Mouse (Mus musculus) heart, postnatal 0 days (tissue): ENCODE results near the gene Map3k20. TPM values are rescaled to one million over a fixed set of nuclear protein-coding genes. Genes with fewer than 3 reads are reported as not detected.

Experiments
- ATAC-seq: fragments of 200-750 bp; cut with Nextera tagmentation; 2 replicates; pipeline ENCODE4 v1.8.0; 2017; ENCODE audit warnings: low read depth, moderate number of reproducible peaks, moderate library complexity; ENCODE audit not compliant: insufficient read depth
- DNase-seq: peaks from one replicate; pipeline ENCODE4 v3.0.0-alpha.2; 2016; ENCODE audit warnings: low spot score
- H3K27ac ChIP-seq: fragments of 300-500 bp; sonication (generic); 2 replicates; pipeline ENCODE4 v1.5.1; 2014; ENCODE audit warnings: low read depth, mild to moderate bottlenecking
- H3K27me3 ChIP-seq: fragments of 300-500 bp; sonication (generic); 2 replicates; pipeline ENCODE4 v1.6.1; 2014; ENCODE audit warnings: low read length, mixed read lengths; ENCODE audit not compliant: control insufficient read depth, insufficient read depth
- H3K36me3 ChIP-seq: fragments of 300-500 bp; sonication (generic); replicated peaks from 2 replicates; pipeline ENCODE4 v1.6.1; 2014; ENCODE audit warnings: low read length, mixed read lengths; ENCODE audit not compliant: control insufficient read depth, insufficient read depth
- H3K4me1 ChIP-seq: fragments of 300-500 bp; sonication (generic); 2 replicates; pipeline ENCODE4 v1.6.1; 2014; ENCODE audit warnings: antibody characterized with exemption; ENCODE audit not compliant: control insufficient read depth, insufficient read depth
- H3K4me2 ChIP-seq: fragments of 300-500 bp; sonication (generic); 2 replicates; pipeline ENCODE4 v1.6.1; 2014; ENCODE audit warnings: low read depth, mild to moderate bottlenecking, low read length, moderate library complexity
- H3K4me3 ChIP-seq: fragments of 300-500 bp; sonication (generic); 2 replicates; pipeline ENCODE4 v1.5.1; 2014; ENCODE audit warnings: low read depth, low read length
- H3K9ac ChIP-seq: fragments of 300-500 bp; sonication (generic); replicated peaks from 2 replicates; pipeline ENCODE4 v1.6.1; 2014; ENCODE audit warnings: low read depth, low read length, mixed read lengths
- H3K9me3 ChIP-seq: fragments of 300-500 bp; sonication (generic); replicated peaks from 2 replicates; pipeline ENCODE4 v1.6.1; 2016; ENCODE audit warnings: low read length; ENCODE audit not compliant: control insufficient read depth
- CTCF ChIP-seq: IDR thresholded peaks from 2 replicates; pipeline ENCODE4 v1.5.1; 2016; ENCODE audit warnings: antibody characterized with exemption, control low read depth, low read depth
- EP300 ChIP-seq: IDR thresholded peaks from 2 replicates; pipeline ENCODE4 v1.6.1; 2016; ENCODE audit warnings: antibody characterized with exemption, low read depth
- WGBS: fragments of 180-500 bp; shearing (Covaris S2); extraction: QIAGEN DNeasy Blood & Tissue Kit; methylation state at CpG from one replicate; pipeline ENCODE4 v1.1.7; 2014; 5-methylcytosine and 5-hydroxymethylcytosine counted together
- polyA plus RNA-seq: library from polyadenylated mRNA; unstranded; fragments of >200 nt; fragmentation: Nextera tagmentation; extraction: Ambion mirVana; gene quantifications from 2 replicates; pipeline ENCODE4 v1.2.1, GENCODE M21; 2015
- total RNA-seq: library from RNA; depleted of rRNA; stranded (reverse); fragments of >200 nt; gene quantifications from 2 replicates; pipeline ENCODE4 v1.2.3, GENCODE M21; 2014; ENCODE audit warnings: low replicate concordance

Gene Map3k20
- total and polyA plus RNA-seq, 2 experiments from 2014 or later: 26.1 to 95.0 TPM

- H3K4me2 ChIP-seq: no peak overlapping the region
- ATAC-seq (no peak), DNase-seq (no peak)
- H3K4me3 ChIP-seq: no peak overlapping the region
- H3K27me3 ChIP-seq: no peaks in the 10 kb centered on the region
- H3K9me3 ChIP-seq: no peaks in the 10 kb centered on the region
- TF ChIP-seq CTCF (no peak), EP300 (no peak)
- 0 out of 2 replicates have a peak, but pooled peaks cover 8% of the 10 kb centered on the region for H3K4me1 ChIP-seq
- H3K36me3 ChIP-seq: no peaks in the 10 kb centered on the region
- 70% methylated on average over 3 of the region's 3 CpGs for WGBS
- no peak overlapping the region for H3K27ac ChIP-seq
- no peak overlapping the region for H3K9ac ChIP-seq
These were observed 47.8 kb downstream of the Map3k20 start for GRCm38 (mm10) chr2:72333210-72333609.

GRCm38 (mm10) chr2:72336840-72337239 lies 51.4 kb downstream of the Map3k20 start:
- Histone ChIP-seq H3K27me3 (no peaks in the 10 kb centered on the region), H3K36me3 (no peaks in the 10 kb centered on the region), H3K4me1 (0 out of 2 replicates have a peak, but pooled peaks cover 4% of the 10 kb centered on the region), H3K27ac (no peak overlapping the region), H3K9me3 (no peaks in the 10 kb centered on the region; the same call in 1 of the 2 replicates), H3K4me3 (no peak overlapping the region), H3K9ac (no peak overlapping the region), H3K4me2 (no peak overlapping the region)
- no peak for TF ChIP-seq EP300
- no peak for TF ChIP-seq CTCF
- WGBS: 65% methylated on average over 3 of the region's 3 CpGs
- DNase-seq (no peak), ATAC-seq (no peak)

GRCm38 (mm10) chr2:72345281-72345680 lies 59.8 kb downstream of the Map3k20 start:
- no peak overlapping the region for H3K4me2 ChIP-seq
- H3K9me3 ChIP-seq: no peaks in the 10 kb centered on the region; the same call in 1 of the 2 replicates
- H3K4me3 ChIP-seq: no peak overlapping the region
- no peak for TF ChIP-seq EP300
- TF ChIP-seq CTCF: no peak
- no peaks in the 10 kb centered on the region for H3K36me3 ChIP-seq
- WGBS: 84% methylated on average over 3 of the region's 3 CpGs
- DNase-seq (no peak), ATAC-seq (no peak)
- H3K27ac ChIP-seq: no peak overlapping the region
- H3K4me1 ChIP-seq: peaks cover 20% of the 10 kb centered on the region
- H3K27me3 ChIP-seq: no peaks in the 10 kb centered on the region
- no peak overlapping the region for H3K9ac ChIP-seq

- Histone ChIP-seq H3K9ac (no peak overlapping the region), H3K27ac (no peak overlapping the region), H3K9me3 (no peaks in the 10 kb centered on the region), H3K36me3 (0 out of 2 replicates have a peak, but pooled peaks cover 5% of the 10 kb centered on the region), H3K4me1 (peaks cover 14% of the 10 kb centered on the region), H3K4me2 (no peak overlapping the region), H3K27me3 (no peaks in the 10 kb centered on the region), H3K4me3 (no peak overlapping the region)
- WGBS: 60% methylated on average over 5 of the region's 5 CpGs
- ATAC-seq (no peak), DNase-seq (no peak)
- no peak for TF ChIP-seq CTCF
- no peak for TF ChIP-seq EP300
These were observed 65.9 kb downstream of the Map3k20 start for GRCm38 (mm10) chr2:72351329-72351728.

GRCm38 (mm10) chr2:72351776-72352175 lies 66.3 kb downstream of the Map3k20 start:
- TF ChIP-seq EP300 (no peak), CTCF (no peak)
- Histone ChIP-seq H3K4me1 (peaks cover 14% of the 10 kb centered on the region), H3K36me3 (0 out of 2 replicates have a peak, but pooled peaks cover 9% of the 10 kb centered on the region), H3K27me3 (no peaks in the 10 kb centered on the region), H3K4me2 (no peak overlapping the region), H3K9me3 (no peaks in the 10 kb centered on the region), H3K27ac (no peak overlapping the region), H3K9ac (no peak overlapping the region), H3K4me3 (no peak overlapping the region)
- 90% methylated on average over 8 of the region's 8 CpGs for WGBS
- no peak for ATAC-seq
- DNase-seq: no peak

- Histone ChIP-seq H3K27me3 (no peaks in the 10 kb centered on the region), H3K4me2 (no peak overlapping the region), H3K9me3 (no peaks in the 10 kb centered on the region), H3K4me3 (no peak overlapping the region), H3K4me1 (peaks cover 9% of the 10 kb centered on the region), H3K9ac (no peak overlapping the region), H3K27ac (no peak overlapping the region), H3K36me3 (0 out of 2 replicates have a peak, but pooled peaks cover 11% of the 10 kb centered on the region)
- TF ChIP-seq EP300: no peak
- no peak for TF ChIP-seq CTCF
- ATAC-seq (no peak), DNase-seq (no peak)
These were observed 67.3 kb downstream of the Map3k20 start for GRCm38 (mm10) chr2:72352756-72353155.
